Comparison of ENCODE assay signal across 12 mouse cellular contexts in genomic region chr13:46349664-46350063, GRCm38 (mm10).
DNase-seq lines count a peak whose midpoint lies in the region; ATAC-seq lines count a peak whose summit lies in the region.
"Had no signal": no experiment of that assay in that cellular context is flagged by ENCODE, and none has a peak within 500 bp of the region (broad histone marks: within the 10 kb centered on the region; RNA-seq: fewer than 3 reads in every experiment).

No protein-coding gene starts in this region.

- H3K9ac ChIP-seq in kidney, embryonic 14.5 days (ENCODE audit: low read depth, low read length): no peak overlapping the region
- H3K9ac ChIP-seq: embryonic facial prominence, embryonic 15.5 days; liver, embryonic 14.5 days had no signal

- no peak overlapping the region for H3K4me3 ChIP-seq in kidney, embryonic 14.5 days (ENCODE audit: low read length)
- H3K4me3 ChIP-seq: embryonic facial prominence, embryonic 15.5 days; heart, embryonic 10.5 days had no signal

- H3K4me1 ChIP-seq in kidney, embryonic 14.5 days (ENCODE audit: control insufficient read depth, insufficient read depth, low read length): no peaks in the 10 kb centered on the region
- H3K4me1 ChIP-seq: embryonic facial prominence, embryonic 15.5 days; heart, embryonic 10.5 days had no signal

- peak; percentile 69 to 79 for DNase-seq in cerebellum, postnatal 10 days
- DNase-seq in cerebellum, adult 11-12 months: no peak
- peak; percentile 10 for DNase-seq in kidney, postnatal 14 days
- DNase-seq in right cerebral cortex, postnatal 10 days (ENCODE audit: low spot score in 2 of 2): peak; percentile 62 to 70
- DNase-seq in right cerebral cortex, postnatal 14 days: no peak
- DNase-seq in thymus, postnatal 10 days (ENCODE audit: low spot score in 2 of 2): no peak
- DNase-seq in ovary, adult 18-20 months (ENCODE audit: low spot score): no peak
- DNase-seq: thymus, adult 18-20 months had no signal

- ATAC-seq in kidney, embryonic 14.5 days (ENCODE audit: low FRiP score, low TSS enrichment): no peak

- H3K36me3 ChIP-seq in kidney, embryonic 14.5 days (ENCODE audit: control insufficient read depth, insufficient read depth, low read length): no peaks in the 10 kb centered on the region
- H3K36me3 ChIP-seq: embryonic facial prominence, embryonic 15.5 days; heart, embryonic 10.5 days had no signal

- WGBS in kidney, embryonic 14.5 days: 85% methylated on average over 3 of the region's 3 CpGs

- H3K27ac ChIP-seq in kidney, embryonic 14.5 days (ENCODE audit: low read depth, low read length): no peak overlapping the region
- H3K27ac ChIP-seq: embryonic facial prominence, embryonic 15.5 days; heart, embryonic 10.5 days; liver, embryonic 14.5 days had no signal

- H3K4me2 ChIP-seq in kidney, embryonic 14.5 days (replicated peaks; ENCODE audit: low read depth, low read length): no peak overlapping the region
- H3K4me2 ChIP-seq: embryonic facial prominence, embryonic 15.5 days had no signal

- no peaks in the 10 kb centered on the region for H3K9me3 ChIP-seq in kidney, embryonic 14.5 days (ENCODE audit: control insufficient read depth, low read length)
- H3K9me3 ChIP-seq: embryonic facial prominence, embryonic 15.5 days; heart, embryonic 10.5 days had no signal

- H3K27me3 ChIP-seq in kidney, embryonic 14.5 days (ENCODE audit: control insufficient read depth, insufficient read depth, low read length): no peaks in the 10 kb centered on the region
- H3K27me3 ChIP-seq: embryonic facial prominence, embryonic 15.5 days had no signal

Comparison
In these comparisons a context has a peak if more than half of its experiments do, and no peak if none do; other contexts are left out.
1. DNase-seq: peak in cerebellum, postnatal 10 days (2 of 2), kidney, postnatal 14 days (single experiment) and right cerebral cortex, postnatal 10 days (2 of 2); none in cerebellum, adult 11-12 months (single experiment), right cerebral cortex, postnatal 14 days (single experiment), thymus, postnatal 10 days (0 of 2) and ovary, adult 18-20 months (single experiment).